Mouse (Mus musculus): ENCODE results near the gene Hist1h2bh.

Gene Hist1h2bh

DNA sequence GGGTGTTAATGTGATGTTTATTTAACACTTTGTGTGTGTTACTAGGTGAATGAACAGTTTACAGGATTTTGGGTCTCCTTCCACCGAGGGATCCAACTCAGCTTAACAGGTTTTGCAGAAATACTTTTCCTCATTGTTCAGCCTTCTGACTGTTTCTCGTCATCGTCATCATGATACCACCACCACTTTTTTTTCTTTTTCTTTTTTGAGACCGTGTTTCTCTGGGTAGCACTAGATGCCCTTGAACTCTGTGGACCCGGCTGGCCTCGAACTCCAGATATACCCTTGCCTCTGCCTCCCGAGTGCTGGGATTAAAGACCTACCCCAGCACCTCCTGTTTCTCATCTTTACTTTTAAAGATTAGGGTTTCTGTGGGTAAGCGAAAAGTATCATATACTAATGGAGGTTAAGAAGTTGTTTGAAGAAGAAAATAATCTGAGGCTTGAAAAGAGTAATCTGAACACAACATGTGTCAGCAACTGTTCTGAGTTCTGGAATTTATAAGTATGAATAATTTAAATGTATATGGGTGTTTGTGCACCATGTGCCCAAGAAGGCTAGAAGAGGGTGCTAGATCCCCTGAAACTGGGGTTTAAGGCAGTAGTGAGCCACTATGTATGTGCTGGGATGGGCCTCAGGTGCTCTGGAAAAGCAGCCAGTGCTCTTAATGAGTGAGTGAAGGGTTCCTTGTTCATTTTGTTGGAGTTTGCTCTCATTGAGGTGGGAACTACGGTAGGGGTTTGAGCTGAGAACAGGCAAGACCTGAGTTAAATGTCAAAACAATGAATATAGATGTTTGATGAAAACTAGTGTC lies 10.7 kb downstream of the Hist1h2bh start:
- in situ Hi-C loops (cut with MboI): loop anchor here (5.0 kb wide), 1 partner anchor 35 kb away; no protein-coding TSS in a partner anchor

DNA sequence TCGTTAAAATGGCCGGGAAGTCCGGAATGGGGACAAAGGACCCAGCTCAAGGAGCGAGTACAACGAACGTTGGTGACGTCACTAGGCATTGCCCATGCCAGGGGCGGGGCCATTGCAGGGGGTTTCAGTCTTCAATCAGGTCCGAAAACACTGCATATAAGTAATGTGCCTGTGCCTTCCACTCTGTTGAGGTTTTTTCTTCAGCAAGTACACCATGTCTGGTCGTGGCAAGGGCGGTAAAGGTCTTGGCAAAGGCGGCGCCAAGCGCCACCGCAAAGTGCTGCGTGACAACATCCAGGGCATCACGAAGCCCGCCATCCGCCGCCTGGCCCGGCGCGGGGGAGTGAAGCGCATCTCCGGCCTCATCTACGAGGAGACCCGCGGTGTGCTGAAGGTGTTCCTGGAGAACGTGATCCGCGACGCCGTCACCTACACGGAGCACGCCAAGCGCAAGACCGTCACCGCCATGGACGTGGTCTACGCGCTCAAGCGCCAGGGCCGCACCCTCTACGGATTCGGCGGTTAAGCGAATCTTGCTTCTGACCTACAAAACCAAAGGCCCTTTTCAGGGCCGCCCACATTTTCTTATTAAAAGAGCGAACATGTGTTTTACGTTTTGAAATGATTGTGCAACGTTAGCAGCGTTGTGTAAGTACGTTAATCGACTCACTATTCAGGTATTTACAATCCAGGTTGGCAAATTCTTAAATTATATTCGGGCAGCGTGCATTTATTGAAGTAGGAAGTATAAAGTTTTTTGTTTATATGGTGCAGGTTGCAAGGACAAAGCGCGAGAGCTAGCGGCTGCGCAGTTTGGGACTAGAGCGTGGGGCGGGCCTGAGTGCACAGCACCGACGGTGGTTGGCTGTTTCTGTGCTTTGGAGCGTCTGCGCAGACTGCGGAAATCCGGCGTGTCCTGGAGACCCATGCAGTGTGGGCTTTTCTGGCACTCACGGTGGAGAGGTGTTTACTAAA lies 12.0 kb downstream of the Hist1h2bh start, which contains the start of gene Hist1h4h:
Gene Hist1h4h, plus strand, starts transcription at position 150 of the 975 bp plus-strand sequence.
- in situ Hi-C loops (cut with MboI): loop anchor here (5.0 kb wide), 1 partner anchor 36 kb away; no protein-coding TSS in a partner anchor

DNA sequence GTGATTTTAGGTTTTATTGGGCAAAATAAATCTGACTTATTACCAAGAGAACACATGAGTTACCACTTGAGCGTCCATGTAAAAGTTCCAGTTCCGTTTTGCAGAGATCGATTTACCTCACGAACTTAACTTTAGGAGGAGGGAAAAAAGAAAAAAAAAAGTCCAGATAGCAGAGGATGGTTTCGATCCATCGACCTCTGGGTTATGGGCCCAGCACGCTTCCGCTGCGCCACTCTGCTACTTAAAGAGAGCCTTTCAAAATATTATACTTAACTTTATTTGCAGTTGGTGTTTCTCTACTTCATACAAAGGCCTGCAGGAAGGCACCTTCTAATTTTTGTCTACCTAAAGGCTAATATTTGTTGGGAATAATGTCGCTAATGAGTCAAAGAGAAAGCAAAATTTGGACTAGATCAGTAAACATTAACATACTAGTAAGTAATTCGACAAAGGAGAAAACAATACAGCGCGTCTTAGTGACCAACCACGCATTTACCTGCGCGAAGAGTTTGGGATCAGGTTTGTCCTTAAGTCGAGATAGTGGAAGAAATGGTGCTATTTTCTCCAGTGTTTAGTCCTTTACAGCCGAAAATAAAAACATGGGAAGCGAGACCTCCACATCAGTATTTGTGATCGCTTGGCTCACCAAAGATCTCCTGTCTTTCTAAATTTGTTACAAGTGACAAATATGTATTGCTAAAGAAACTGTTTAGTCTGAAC lies 12.9 kb downstream of the Hist1h2bh start:
- in situ Hi-C loops (cut with MboI): loop anchor here (5.0 kb wide), 1 partner anchor 37 kb away; no protein-coding TSS in a partner anchor

DNA sequence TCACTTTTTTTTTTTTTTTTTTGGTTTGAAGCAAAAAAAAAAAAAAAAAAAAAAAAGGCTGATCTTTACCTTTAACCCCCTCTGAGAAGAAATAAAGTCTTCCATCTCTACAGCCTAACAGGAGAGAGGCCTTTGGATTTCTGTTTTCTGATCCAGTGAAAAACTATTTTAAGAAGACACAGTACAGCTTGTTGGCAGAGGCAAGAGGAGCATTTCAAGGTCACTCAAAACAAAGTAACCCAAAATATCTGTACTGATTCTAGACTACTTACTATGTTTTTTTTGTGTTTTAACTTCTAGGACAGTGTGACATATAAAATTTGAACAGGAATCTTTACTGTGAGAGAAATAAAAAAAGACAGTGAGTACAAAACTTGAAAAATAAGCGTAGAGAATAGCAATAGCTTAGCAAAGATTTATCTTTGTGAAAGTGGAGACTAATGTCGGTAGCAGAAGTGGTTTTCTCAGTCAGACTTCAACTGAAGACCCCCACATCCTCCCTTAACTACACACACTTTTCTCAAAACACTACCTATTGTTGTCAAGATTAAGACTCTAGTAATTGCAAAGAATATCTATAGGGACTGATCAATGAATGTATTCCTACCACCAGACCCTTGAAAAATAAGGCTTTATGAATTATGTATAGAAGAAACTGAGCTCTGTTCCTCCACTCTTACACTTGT lies 13.6 kb downstream of the Hist1h2bh start:
- in situ Hi-C loops (cut with MboI): loop anchor here (5.0 kb wide), 1 partner anchor 38 kb away; no protein-coding TSS in a partner anchor

DNA sequence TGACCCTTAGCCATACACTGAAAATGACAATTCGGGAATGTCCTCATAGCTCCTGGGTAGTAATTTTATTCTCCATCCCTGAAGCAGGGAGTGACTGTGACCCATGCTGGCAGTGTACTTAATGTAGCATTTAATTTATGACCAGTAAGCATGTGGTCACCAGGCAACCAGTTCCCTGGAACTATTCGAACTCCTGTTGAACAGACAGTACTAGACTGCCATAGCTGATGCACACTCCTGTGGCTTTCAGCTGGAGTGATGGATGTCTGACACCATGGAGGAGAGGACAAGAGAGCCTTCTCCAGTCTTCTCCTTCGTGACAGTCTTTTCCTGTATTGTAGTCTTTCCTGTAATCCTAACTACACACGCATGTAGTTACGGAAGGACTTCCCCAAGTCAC lies 14.2 kb downstream of the Hist1h2bh start:
- in situ Hi-C loops (cut with MboI): no loop called here

DNA sequence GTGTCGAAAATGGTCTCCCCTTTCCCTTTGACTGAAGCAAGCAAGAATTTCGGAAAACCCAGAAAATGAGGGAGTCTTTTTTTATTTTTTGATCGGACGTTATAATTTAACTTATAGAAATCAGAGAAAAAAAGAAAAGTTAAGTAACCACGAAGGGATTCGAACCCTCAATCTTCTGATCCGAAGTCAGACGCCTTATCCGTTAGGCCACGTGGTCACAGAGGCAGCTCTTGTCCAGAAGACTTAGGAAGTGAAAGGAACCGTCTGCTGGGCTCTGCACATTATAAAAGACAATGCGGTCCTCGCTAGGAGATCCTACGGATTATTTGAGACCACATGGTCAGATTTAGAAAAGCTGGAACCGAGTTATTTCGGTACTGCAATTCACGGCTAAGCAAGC lies 16.9 kb downstream of the Hist1h2bh start:
- in situ Hi-C loops (cut with MboI): no loop called here

DNA sequence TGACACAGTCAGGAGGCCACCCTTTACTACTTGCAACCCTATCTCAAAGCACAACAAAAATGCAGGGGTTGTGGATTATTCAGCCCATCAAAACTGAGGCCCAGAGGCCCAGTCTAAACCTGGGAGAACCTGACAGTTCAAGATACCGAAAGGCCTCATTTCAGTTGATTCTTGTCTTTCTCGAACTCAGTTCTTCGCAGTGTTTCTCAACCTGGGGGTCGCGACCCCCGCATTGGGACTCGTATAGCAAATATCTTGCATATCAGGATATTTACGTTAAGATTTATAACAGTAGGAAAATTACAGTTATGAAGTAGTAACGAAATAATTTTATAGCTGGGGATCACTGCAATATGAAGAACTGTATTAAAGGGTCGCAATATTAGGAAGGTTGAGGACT lies 17.3 kb downstream of the Hist1h2bh start:
- in situ Hi-C loops (cut with MboI): no loop called here

DNA sequence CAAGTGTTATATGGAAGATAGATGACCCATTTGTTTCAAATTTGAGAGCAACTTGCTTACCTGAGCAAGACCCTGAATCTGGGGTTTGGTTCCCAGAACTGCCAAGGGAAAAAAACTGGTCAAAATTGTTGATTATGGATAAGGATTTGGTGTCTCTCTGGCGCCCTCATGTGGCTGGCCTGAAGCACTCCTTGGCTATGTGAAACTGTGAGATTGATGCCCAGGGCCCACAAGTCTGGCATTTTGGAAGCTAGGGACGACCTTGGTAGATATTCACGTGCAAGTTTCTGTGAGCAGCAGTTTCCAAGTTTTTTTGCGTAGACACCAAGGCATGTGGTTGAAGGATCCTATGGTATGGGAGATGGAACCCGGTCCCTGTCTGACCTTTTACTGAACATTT lies 18.5 kb downstream of the Hist1h2bh start:
- in situ Hi-C loops (cut with MboI): loop anchor here (5.0 kb wide), 1 partner anchor 1482 kb away; the partner anchor contains the start of genes Hist1h2ag, Hist1h2bj and Hist1h4i

DNA sequence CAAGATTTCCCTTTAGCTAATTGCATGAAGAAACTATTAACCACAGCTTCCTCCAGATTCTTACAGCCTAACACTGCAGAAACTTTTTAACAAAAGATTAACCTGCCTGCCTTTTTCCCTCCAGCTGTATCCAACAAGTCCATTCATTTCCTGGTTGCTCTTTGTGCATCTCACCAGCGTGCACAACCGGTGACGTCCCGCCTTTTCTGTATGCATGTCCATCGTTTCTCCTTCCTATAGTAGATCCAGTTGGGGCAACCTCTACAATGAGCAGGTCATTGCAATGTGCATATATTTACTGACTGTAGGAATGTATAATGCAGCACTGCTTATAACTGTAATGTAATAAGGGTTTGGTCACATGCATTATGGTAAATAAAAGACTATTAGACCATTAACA lies 19.2 kb downstream of the Hist1h2bh start:
- in situ Hi-C loops (cut with MboI): loop anchor here (5.0 kb wide), 1 partner anchor 1482 kb away; the partner anchor contains the start of genes Hist1h2ag, Hist1h2bj and Hist1h4i

DNA sequence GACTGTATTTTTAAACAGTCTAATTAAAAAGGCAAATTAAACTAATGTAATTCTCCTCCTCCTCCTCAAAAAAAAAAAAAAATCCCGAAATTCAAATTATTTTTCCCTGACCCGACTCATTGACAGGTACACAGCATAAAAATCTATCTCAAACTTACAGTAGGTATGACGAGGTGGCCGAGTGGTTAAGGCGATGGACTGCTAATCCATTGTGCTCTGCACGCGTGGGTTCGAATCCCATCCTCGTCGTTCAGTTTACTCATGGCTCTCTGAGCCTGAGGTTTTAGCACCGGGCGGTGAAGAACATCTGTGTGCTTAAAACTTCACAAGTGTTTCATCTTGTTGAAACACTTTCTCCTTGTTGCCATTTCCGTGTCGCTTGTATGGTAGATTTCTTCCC lies 21.5 kb downstream of the Hist1h2bh start:
- in situ Hi-C loops (cut with MboI): loop anchor here (5.0 kb wide), 1 partner anchor 1479 kb away; the partner anchor contains the start of genes Hist1h2ag, Hist1h2bj and Hist1h4i

DNA sequence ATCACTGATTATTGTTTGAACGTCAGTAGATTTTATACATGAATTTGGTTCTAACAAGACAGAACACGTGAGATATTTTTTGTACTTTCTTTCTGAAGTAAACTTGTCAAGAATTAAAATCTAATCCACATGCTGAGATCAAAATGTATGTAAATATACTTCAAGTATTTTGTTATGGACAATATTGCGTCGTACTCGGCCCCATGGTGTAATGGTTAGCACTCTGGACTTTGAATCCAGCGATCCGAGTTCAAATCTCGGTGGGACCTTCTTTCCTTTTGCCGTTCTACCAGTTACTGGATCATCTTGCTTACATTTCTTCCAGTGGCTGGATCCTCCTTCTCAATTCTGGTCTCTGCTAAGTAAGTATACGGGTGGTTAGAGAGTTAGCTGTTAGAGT lies 23.8 kb downstream of the Hist1h2bh start:
- in situ Hi-C loops (cut with MboI): loop anchor here (5.0 to 10.0 kb wide), 2 partner anchors 87 to 1575 kb away; partner anchors contain the start of gene Zfp184

DNA sequence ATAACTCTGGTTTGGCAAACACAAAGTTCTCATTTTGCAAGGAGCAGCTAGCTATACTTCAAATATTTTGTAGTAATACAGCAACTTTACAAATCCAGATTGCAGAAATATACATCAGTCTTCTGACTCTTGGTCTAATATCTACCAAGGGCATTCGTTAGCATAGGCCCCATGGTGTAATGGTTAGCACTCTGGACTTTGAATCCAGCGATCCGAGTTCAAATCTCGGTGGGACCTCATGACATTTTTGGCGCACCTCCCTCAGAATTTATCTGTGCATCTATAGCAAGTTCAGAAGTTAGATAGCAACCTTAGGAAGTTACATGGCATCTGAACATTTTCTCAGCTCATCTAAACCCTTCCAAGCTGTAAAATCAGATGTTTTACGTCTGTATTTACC lies 24.3 kb downstream of the Hist1h2bh start:
- in situ Hi-C loops (cut with MboI): loop anchor here (5.0 to 10.0 kb wide), 2 partner anchors 87 to 1574 kb away; partner anchors contain the start of gene Zfp184

DNA sequence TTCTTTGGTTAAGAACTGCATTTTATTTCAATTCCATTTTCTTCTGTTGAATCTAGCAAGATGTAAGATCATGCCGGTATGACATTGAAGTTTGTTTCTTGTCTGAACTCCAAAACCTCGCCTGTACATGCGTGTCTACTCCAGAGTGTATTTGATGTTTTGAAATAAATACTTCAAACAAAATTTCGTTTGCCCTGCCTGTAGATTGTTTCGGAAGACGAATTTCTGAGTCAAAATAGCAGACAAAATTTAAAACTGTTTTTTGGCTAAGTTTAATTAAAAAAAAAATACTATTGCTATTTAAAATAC lies 24.9 kb downstream of the Hist1h2bh start:
- in situ Hi-C loops (cut with MboI): loop anchor here (5.0 to 10.0 kb wide), 2 partner anchors 86 to 1573 kb away; partner anchors contain the start of gene Zfp184

DNA sequence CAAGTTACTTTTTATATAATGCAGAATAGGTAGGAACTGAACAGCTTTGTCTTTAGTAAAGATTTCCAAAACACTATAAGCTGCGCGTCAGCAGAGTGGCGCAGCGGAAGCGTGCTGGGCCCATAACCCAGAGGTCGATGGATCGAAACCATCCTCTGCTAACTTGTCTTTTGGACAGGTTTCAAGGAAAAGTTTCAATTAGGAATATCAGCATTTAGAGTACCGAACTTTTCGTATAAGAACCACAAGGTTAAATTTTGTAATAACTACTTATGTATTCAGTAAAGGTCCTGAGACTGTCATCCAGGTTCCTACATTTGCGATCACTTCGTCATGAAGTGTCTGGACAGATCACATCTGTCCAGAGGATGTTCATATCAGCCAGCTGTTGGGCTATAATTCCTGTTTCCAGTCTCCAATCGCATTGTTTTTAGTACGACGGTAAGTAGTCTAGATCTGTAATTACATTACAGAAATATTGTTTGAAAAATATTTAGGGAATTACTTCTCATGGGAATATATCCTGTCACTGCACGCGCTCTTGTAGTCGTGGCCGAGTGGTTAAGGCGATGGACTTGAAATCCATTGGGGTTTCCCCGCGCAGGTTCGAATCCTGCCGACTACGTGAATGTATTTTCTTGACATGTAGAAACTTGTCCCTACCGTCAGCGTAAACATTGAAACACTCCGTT lies 25.4 kb downstream of the Hist1h2bh start:
- in situ Hi-C loops (cut with MboI): loop anchor here (5.0 to 10.0 kb wide), 2 partner anchors 85 to 1573 kb away; partner anchors contain the start of gene Zfp184

DNA sequence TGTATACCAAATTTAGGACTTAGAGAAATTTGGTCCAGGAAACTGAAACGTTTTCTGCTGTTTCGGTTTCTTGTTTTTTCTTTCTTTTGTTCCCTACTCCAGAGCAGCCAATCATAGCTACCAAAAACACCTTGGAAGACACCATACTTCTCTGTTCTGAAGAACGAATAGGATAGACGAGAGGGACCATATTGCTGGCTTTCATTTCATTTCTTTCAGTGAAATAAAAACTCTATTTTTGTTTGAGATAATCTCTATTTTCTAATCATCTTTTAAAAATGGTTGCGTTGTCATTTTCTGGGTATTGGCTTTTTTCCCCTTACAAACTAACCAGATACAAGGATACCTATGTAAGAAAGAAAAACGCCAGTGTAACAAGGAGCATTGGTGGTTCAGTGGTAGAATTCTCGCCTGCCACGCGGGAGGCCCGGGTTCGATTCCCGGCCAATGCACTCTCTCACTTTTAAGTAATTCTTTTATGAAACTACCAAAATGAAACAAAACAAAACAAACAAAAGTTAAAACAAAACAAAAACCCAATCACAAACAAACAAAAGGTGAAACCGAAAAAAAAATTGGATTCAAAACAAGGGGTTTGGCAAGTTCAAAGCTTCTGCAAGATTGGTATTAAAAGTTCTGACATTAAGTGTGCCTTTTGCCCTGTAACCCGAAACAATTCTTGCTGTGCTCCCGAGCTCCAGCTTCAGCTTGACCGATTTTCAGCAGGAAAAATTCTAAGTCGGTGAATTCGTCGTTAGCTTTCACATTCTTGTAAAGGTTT lies 26.2 kb downstream of the Hist1h2bh start:
- in situ Hi-C loops (cut with MboI): loop anchor here (5.0 to 10.0 kb wide), 2 partner anchors 85 to 1572 kb away; partner anchors contain the start of gene Zfp184

DNA sequence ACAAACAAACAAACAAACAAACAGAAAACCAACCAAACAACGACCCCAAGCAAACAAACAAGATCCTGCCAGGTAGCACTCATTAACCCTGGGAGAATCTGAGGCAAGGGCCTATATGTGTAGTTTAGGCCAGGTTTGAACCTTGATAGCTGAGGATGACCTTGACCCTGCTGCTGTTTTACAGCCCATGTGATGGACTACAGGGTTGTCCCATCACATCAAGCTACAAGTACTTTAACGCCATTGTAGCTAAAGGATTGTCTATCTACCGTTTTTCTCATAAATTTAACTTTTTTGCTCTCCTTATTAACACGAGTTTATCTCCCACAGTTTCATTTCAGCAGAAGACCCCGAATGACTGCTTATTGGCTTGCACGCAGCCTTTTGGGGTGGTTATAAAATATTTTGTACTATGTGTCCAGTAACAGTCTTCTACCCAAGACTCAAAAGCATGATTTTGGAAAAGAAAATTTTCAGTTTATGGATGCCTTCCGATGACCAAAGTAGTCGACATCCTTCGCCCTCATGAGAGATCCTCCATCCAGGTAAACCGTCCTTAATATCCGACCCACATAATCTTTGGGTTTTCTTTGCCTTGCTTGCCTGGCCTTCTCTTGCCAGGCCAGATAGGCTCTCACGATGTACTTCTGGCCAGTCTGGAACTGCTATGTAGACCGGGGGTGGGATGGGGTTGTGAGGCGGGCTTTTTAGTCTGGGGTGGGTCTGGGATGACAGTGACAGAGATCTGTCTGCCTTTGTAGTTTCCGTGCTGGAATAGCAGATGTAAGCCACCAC lies 27.2 kb downstream of the Hist1h2bh start:
- in situ Hi-C loops (cut with MboI): loop anchor here (5.0 to 10.0 kb wide), 2 partner anchors 84 to 1571 kb away; partner anchors contain the start of gene Zfp184

DNA sequence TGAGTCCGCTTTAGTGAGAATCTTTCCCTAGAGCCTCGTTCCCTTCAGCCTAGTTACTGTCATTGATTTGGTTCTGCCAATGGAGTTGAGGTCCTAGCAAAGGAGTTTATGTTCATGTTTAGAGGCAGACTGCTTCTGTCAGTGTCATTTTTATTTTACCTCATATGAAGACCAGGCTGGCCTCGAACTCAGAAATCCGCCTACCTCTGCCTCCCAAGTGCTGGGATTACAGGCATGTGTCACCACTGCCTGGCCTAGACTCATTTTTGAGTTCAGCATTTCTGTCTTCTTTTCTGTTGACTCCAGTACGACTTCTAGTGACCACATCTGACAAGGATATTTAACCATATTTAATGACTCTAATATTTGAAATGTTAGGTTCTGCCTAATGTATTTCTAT lies 27.9 kb downstream of the Hist1h2bh start:
- in situ Hi-C loops (cut with MboI): loop anchor here (5.0 to 10.0 kb wide), 2 partner anchors 83 to 1570 kb away; partner anchors contain the start of gene Zfp184

DNA sequence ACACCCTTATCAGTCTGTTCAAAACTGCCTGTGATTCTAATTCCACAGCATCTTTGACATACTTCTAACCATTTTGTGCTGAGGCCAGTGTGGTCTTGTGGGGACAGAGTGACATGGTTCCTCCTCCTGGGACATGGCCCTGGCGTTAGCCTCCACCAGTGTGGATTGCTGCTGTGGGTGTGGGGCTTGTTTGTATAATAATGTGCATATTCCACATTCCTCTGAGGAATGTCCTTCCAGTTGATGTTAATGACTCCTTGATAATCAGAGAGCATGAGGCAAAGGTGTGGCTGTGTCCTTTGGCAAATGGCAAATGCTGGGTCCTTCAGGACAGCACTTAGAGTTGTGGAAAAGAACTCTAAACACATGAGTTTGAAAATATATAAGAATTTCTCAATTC lies 29.7 kb downstream of the Hist1h2bh start:
- in situ Hi-C loops (cut with MboI): loop anchor here (10.0 kb wide), 1 partner anchor 1569 kb away; the partner anchor contains the start of gene Zfp184

All from mature B cell (primary cell).